Mouse (Mus musculus) lung, embryonic 14.5 days (tissue): ENCODE measurements around the gene Serpina3i. TPM values are rescaled to one million over a fixed set of nuclear protein-coding genes. Genes with fewer than 3 reads are reported as not detected.

ENCODE experiments used
- ATAC-seq: fragments of 200-750 bp; cut with Nextera tagmentation; 2 replicates; pipeline ENCODE4 v1.8.0; 2017; ENCODE audit warnings: mild to moderate bottlenecking, moderate TSS enrichment, moderate library complexity; ENCODE audit not compliant: insufficient read depth
- DNase-seq: peaks from one replicate; pipeline ENCODE4 v3.0.0-alpha.2; 2015
- H3K27ac ChIP-seq: fragments of 300-500 bp; sonication (generic); 2 replicates; pipeline ENCODE4 v1.5.1; 2014; ENCODE audit warnings: low read depth, mild to moderate bottlenecking, moderate library complexity
- H3K27me3 ChIP-seq: fragments of 300-500 bp; sonication (generic); 2 replicates; pipeline ENCODE4 v1.6.1; 2014; ENCODE audit warnings: low read length, control low read depth; ENCODE audit not compliant: insufficient read depth
- H3K36me3 ChIP-seq: fragments of 300-500 bp; sonication (generic); 2 replicates; pipeline ENCODE4 v1.6.1; 2014; ENCODE audit warnings: control low read depth; ENCODE audit not compliant: insufficient read depth
- H3K4me1 ChIP-seq: fragments of 300-500 bp; sonication (generic); 2 replicates; pipeline ENCODE4 v1.6.1; 2014; ENCODE audit warnings: antibody characterized with exemption, control low read depth; ENCODE audit not compliant: insufficient read depth
- H3K4me2 ChIP-seq: fragments of 300-500 bp; sonication (generic); 2 replicates; pipeline ENCODE4 v1.6.1; 2014; ENCODE audit warnings: mild to moderate bottlenecking
- H3K4me3 ChIP-seq: fragments of 300-500 bp; sonication (generic); 2 replicates; pipeline ENCODE4 v1.5.1; 2014; ENCODE audit warnings: low read depth, low read length
- H3K9ac ChIP-seq: fragments of 300-500 bp; sonication (generic); 2 replicates; pipeline ENCODE4 v1.6.1; 2014
- H3K9me3 ChIP-seq: fragments of 300-500 bp; sonication (generic); 2 replicates; pipeline ENCODE4 v1.6.1; 2016; ENCODE audit warnings: low read depth, low read length, control low read depth
- CTCF ChIP-seq: IDR thresholded peaks from 2 replicates; pipeline ENCODE4 v1.5.1; 2016; ENCODE audit warnings: antibody characterized with exemption, low read depth
- WGBS: fragments of 180-500 bp; shearing (Covaris S2); extraction: QIAGEN DNeasy Blood & Tissue Kit; methylation state at CpG from one replicate; pipeline ENCODE4 v1.1.7; 2014; 5-methylcytosine and 5-hydroxymethylcytosine counted together
- polyA plus RNA-seq: library from polyadenylated mRNA; unstranded; fragments of >200 nt; fragmentation: Nextera tagmentation; extraction: Ambion mirVana; gene quantifications from 2 replicates; pipeline ENCODE4 v1.2.1, GENCODE M21; 2014

Serpina3i gene
- not detected in 2 replicates for polyA plus RNA-seq

DNA sequence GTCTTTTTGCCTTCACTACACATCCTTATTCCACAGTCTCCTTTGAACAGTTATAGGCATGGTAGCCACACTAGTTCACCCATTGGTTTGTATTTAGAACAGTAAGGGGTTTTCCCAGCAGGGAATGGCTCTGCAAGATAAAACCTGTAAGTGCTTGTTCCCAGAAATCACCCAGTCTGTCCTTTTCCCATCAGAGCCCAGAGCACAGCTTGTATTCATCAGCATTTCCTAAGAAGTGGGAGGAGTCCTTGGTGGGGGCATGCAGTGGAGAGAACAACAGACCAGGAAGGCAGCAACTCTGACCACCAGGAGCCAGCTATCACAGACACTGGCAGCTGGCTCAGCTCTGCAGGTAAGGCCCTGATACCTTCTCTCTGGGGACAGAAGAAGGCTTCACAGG is at the start of gene Serpina3i:
TSS of gene Serpina3i (plus strand) at position 260 of the 400 bp plus-strand sequence.
- no peaks in the 10 kb centered on the region for H3K9me3 ChIP-seq
- no peak for TF ChIP-seq CTCF
- DNase-seq: no peak
- no peaks in the 10 kb centered on the region for H3K4me1 ChIP-seq
- H3K4me3 ChIP-seq: no peak within 1 kb of the TSS
- H3K36me3 ChIP-seq: no peaks in the 10 kb centered on the region
- H3K27me3 ChIP-seq: no peaks in the 10 kb centered on the region
- H3K4me2 ChIP-seq: no peak within 1 kb of the TSS
- no peak for ATAC-seq
- no peak within 1 kb of the TSS for H3K9ac ChIP-seq
- no peak within 1 kb of the TSS for H3K27ac ChIP-seq

DNA sequence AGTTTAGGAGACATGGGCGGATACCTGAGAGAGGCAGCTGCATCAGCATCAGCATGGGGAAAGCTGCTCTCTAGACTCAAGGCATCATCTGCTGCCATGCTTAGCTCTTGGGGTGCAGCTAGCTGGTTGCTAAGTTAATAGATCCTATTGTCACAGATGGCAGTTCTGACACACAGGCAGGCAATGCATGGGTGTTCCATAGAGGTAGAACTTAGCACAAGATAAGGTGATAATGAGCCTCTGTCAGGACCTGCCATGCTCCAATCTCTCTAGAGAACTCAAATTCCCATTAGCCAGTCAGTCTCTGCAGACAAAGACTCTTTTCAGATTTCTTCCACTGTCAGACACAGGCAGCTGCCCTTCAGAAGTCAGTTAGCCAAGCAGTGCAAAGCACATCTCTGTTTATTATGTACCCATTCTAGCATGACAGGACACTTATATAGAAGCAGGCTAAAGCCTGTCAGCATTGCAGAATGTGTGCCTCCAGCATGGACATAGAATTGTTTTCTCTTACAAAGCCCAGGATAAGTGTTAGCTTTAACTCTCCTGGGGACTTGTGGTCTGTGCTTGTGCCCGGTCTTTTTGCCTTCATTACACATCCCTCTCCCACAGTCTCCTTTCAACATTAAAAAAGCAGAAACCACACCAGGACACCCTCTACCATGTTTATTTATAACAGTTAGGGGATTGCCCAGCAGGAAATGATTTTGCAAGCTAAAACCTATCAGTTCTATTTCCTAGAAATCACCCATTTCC is 49.1 kb upstream of the Serpina3i start:
- H3K9ac ChIP-seq: no peak overlapping the region
- no peak overlapping the region for H3K4me3 ChIP-seq
- TF ChIP-seq CTCF: no peak
- 62% methylated on average over 2 of the region's 2 CpGs for WGBS
- H3K27me3 ChIP-seq: no peaks in the 10 kb centered on the region
- no peaks in the 10 kb centered on the region for H3K4me1 ChIP-seq
- no peaks in the 10 kb centered on the region for H3K36me3 ChIP-seq
- H3K4me2 ChIP-seq: no peak overlapping the region
- ATAC-seq (no peak), DNase-seq (no peak)
- no peak overlapping the region for H3K27ac ChIP-seq
- no peaks in the 10 kb centered on the region for H3K9me3 ChIP-seq

DNA sequence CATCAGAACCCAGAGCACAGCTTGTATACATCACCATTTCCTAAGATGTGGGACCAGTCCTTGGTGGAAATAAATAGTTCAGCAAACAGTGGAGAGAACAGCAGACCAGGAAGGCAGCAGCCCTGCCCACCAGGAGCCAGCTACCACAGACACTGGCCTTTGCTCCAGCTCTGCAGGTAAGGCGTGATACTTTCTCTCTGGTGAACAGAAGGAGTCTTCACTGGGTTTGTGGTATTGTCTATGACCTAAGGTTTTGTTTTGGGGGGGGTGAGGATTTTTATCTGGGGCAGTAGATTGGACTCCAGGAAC is 48.5 kb upstream of the Serpina3i start, which contains the start of gene Serpina3f:
TSS of gene Serpina3f (plus strand) at position 100 of the 309 bp plus-strand sequence.
- no peak within 1 kb of the TSS for H3K4me3 ChIP-seq
- H3K27me3 ChIP-seq: no peaks in the 10 kb centered on the region
- H3K9me3 ChIP-seq: no peaks in the 10 kb centered on the region
- H3K9ac ChIP-seq: no peak within 1 kb of the TSS
- 54% methylated on average over 1 of the region's 1 CpGs for WGBS
- no peak within 1 kb of the TSS for H3K4me2 ChIP-seq
- no peak for DNase-seq
- no peaks in the 10 kb centered on the region for H3K4me1 ChIP-seq
- no peaks in the 10 kb centered on the region for H3K36me3 ChIP-seq
- ATAC-seq: no peak
- H3K27ac ChIP-seq: no peak within 1 kb of the TSS
- TF ChIP-seq CTCF: no peak

DNA sequence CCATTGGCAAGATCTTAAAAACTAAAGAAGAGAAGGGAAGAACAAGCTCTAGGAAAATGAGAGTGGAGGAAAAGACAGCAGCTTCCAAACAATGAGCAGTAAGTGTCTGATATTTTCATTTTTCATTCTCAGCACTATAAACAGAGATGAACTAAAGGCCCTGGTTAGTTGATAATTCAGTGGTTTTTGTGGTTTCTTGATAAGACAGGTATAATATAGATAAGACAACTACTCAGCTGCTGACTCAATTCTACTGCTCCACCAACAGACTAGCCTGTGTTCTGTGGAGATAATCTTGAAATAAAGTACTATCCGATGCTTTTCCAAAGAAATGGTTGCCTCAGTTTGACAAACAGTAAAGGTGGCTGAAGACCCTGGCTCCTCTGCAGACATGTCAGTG is 47.7 kb upstream of the Serpina3i start:
- Histone ChIP-seq H3K27me3 (no peaks in the 10 kb centered on the region), H3K4me3 (no peak overlapping the region), H3K9me3 (no peaks in the 10 kb centered on the region), H3K9ac (no peak overlapping the region), H3K36me3 (no peaks in the 10 kb centered on the region), H3K4me1 (no peaks in the 10 kb centered on the region), H3K4me2 (no peak overlapping the region), H3K27ac (no peak overlapping the region)
- ATAC-seq (no peak), DNase-seq (no peak)
- TF ChIP-seq CTCF: no peak
- 78% methylated on average over 1 of the region's 1 CpGs for WGBS

DNA sequence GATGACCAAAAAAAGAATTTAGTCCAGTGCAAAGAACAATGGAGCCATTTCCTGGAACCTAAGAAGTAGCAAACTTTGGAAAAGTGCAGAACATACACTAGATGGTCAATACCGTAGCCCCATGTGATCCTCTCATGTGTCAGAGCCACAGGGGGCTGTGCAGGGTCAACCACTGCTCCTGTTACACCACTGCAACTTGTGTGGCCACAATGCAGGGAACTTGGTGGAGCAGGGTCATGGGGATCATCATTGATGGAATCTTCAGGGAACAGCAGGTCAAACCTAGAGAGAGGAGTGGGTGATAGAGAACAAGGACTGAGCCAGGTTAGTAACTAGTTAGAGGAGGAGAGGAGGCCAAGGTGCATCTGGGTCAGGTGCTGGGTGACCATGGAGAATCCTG is 41.3 kb upstream of the Serpina3i start:
- Histone ChIP-seq H3K9ac (no peak overlapping the region), H3K36me3 (no peaks in the 10 kb centered on the region), H3K4me3 (no peak overlapping the region), H3K27me3 (no peaks in the 10 kb centered on the region), H3K4me1 (no peaks in the 10 kb centered on the region), H3K9me3 (no peaks in the 10 kb centered on the region), H3K27ac (no peak overlapping the region), H3K4me2 (no peak overlapping the region)
- 63% methylated on average over 1 of the region's 1 CpGs for WGBS
- DNase-seq: no peak
- ATAC-seq: no peak
- TF ChIP-seq CTCF: no peak

DNA sequence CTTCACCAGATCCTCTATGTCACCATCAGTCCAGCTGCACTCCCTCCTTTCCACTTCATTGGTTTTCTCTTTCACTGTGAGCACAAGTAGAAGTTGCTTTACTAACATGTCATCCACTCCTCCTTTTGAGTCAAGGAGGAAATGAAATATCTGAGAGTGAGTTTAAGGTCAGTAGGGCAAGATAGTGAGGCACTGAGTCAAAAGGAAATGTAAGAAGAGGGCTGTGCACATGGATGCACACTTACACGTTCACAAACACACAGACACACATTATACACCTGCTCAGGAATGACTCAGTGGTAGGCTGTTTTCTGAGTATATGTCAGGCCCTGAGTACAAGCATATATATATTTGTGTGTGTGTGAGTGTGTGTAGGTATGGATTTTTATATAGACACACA is 39.2 kb upstream of the Serpina3i start:
- no peak for ATAC-seq
- no peak overlapping the region for H3K4me3 ChIP-seq
- TF ChIP-seq CTCF: no peak
- H3K36me3 ChIP-seq: no peaks in the 10 kb centered on the region
- no peak for DNase-seq
- H3K9ac ChIP-seq: no peak overlapping the region
- H3K9me3 ChIP-seq: no peaks in the 10 kb centered on the region
- H3K4me2 ChIP-seq: no peak overlapping the region
- H3K27me3 ChIP-seq: no peaks in the 10 kb centered on the region
- H3K4me1 ChIP-seq: no peaks in the 10 kb centered on the region
- H3K27ac ChIP-seq: no peak overlapping the region
- 51% methylated on average over 1 of the region's 1 CpGs for WGBS

- H3K27ac ChIP-seq: no peak overlapping the region
- WGBS: 65% methylated on average over 7 of the region's 7 CpGs
- H3K4me2 ChIP-seq: no peak overlapping the region
- no peaks in the 10 kb centered on the region for H3K9me3 ChIP-seq
- H3K27me3 ChIP-seq: no peaks in the 10 kb centered on the region
- DNase-seq (no peak), ATAC-seq (no peak)
- H3K36me3 ChIP-seq: no peaks in the 10 kb centered on the region
- no peak overlapping the region for H3K4me3 ChIP-seq
- TF ChIP-seq CTCF: no peak
- no peaks in the 10 kb centered on the region for H3K4me1 ChIP-seq
- no peak overlapping the region for H3K9ac ChIP-seq
Measured at GRCm38 (mm10) chr12:104224598-104225300, 38.2 kb upstream of the Serpina3i start.
